Mouse (Mus musculus) adrenal gland, postnatal 36 days (tissue): ENCODE measurements around the gene Pitx2. TPM values are rescaled to one million over a fixed set of nuclear protein-coding genes. Genes with fewer than 3 reads are reported as not detected.

ENCODE experiments used
- DNase-seq, 2 experiments: peaks; one replicate each; pipeline ENCODE4 v3.0.0; 2021; ENCODE audit warnings: mixed read lengths in 1 of 2
- total RNA-seq, 2 experiments: library from RNA; stranded (reverse); gene quantifications; 2 replicates each; pipeline ENCODE4 v1.2.3; 2021

Gene Pitx2
- total RNA-seq, 2 experiments from 2014 or later = not detected

DNA sequence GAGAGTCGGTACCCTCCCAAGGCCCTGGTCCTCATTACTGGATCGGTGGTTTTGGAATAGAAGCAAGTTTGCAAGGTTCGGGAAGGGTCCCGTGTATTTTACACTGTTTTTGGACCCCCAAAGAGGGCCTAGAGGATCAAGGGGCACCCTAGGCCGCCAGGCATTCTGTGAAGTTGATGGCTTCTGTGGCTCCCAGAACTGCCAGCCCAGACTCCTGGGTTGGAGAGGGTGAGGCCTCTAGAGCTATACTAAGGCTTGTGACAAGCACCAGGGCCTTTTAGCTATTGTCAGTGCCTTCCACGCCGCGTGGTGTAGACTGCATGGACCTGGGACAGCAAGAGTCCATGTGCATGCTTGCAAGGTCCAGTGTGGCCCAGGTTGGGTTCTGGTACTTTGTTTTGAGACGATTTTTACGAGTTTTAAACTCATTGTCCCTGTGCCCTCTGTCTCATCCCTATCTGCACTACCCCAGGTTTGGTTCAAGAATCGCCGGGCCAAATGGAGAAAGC is 18.2 kb downstream of the Pitx2 start:
- DNase-seq = no peak

DNA sequence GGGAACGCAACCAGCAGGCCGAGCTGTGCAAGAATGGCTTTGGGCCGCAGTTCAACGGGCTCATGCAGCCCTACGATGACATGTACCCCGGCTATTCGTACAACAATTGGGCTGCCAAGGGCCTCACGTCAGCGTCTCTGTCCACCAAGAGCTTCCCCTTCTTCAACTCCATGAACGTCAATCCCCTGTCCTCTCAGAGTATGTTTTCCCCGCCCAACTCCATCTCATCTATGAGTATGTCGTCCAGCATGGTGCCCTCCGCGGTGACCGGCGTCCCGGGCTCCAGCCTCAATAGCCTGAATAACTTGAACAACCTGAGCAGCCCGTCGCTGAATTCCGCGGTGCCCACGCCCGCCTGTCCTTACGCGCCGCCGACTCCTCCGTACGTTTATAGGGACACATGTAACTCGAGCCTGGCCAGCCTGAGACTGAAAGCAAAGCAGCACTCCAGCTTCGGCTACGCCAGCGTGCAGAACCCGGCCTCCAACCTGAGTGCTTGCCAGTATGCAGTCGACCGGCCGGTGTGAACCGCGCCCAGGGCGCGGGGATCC is 18.8 kb downstream of the Pitx2 start:
- DNase-seq = no peak

DNA sequence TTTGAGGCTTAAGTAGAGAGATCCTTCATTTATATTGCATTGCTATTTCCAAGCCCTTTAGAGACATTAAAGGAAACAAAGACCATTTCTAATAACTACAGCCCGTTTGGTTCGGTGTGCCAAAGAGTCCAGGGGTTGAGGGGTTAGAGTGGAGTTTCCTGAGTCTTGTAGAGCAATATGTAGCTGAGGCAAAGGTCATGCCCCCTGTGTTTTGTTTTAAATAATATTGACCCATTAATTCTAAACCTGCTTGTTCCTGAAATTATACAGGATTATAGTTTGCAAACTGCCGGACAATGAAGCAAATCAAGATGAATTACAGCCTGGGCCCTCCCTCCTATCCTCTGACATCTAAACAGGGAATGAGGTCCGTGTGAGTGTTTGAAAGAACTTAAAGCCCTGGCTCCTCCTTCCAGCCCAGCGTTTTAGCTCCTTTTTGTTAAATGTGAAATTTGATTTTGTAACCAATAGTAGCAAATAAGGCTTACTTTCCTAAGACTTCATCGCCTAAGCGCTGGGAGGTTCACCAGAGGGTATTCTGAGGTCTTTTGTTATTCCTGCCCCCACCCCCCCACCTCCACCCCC is 20.5 kb downstream of the Pitx2 start:
- DNase-seq = no peak

DNA sequence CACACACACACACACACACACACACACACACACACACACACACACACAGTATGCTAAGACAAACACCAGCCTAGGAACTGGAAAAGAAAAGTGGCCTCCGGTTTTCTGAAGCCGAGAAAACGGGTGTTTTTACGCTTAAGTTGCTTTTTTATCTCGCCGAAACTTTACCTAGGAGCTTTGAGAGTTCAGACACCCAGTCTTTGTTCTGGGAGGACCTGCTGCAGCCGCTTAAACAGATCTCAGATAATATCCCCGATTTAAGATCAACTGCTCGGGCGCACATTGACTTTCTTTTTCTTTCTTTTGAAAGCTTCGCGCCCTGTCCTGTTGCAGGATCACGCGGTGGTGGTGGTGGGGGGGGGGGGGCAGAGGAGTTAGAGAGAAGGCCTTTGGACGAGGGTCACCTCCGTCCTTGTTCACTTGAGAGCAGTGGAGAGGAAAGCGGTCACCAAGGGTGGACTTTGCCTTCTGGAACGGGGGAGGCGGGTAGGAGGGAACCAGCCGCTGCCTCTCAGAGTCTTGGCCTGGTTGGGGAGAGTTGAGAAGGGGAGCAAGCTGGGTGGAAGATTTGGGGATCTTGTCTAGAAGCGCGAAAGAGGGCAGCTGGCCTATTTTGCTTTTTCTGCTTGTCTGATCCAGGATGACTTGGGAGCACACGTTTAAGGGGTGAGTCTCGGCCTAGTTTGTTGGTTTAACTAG is 21.2 kb downstream of the Pitx2 start:
- no peak for DNase-seq

DNA sequence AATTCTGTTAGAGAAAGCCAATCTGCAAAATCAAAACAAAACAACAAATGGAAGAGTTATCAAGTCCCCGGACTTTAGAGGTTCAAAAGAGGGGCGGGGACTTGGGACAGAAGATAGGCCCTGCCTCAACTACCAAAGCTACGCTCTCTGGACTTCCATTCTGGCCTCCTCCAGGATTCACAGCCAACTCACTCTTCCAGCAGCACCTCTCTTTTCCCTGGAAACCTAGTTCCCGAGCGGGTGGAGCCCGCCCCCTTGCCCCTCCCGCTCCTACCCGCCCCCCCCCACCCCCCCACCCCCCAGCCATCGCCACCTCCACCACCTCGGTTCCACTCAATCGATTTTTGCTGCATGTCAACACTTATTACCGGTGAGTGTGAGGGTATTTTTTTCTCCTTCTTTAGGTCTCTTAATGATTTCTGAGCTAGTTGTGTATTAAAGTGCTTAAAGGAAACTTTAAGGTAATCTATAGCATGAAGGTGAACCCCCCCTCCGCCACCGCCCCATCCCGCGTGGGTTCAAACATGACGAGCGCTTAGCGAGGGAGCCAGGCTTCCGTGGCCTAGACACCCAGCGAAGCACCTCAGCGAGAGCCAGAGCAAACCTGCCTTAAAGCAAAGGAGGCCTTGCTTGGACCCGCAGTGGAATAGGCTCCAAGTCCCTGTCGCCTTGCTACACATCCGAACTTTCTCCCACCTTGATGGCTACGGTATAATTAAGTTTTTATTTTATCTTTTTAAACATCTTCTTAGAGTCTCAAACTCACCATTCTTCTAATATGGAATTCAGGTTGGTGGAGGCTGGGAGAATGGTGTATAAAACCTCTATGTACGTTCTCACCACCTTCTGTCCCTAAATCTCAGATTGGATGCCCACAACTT is 21.9 kb downstream of the Pitx2 start:
- no peak for DNase-seq

DNA sequence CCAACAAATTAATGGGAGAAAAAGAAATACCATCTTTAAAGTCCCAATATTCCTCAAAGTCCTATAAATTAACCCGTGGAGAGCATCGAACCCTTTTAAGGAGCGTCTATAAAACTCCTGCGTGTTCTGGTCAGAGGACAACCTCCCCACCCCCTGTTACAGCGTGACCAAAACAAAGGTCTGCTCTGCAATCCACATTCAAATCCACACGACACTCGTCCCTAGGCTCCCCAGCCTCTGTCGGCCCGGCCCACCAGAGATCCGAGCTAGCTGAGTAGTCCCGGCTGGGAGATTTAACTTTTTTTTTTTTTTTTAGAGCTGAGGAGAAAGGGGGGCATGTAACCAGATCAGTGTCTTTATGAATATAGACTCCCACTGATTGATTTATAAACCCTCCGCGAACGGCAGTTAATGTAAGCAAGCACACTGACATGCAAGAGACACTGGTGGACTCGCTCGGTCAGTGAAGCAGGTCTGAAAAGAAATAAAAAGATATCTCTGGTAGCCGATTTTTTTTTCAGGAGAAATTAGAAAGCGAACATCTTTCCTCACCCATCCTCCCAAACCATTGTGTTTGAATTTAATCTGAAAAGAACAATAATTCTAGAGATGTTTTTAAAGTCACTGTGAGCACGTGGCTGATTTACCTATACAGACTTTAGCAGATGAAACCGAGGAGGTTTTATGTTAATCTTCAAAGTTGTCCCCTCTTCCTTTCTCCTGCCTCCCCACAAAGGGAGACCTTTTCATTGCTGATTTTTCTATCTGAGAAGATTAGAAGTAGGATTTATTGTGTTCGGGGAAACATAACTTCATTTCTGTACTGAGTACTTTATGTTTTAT is 23.0 kb downstream of the Pitx2 start:
- DNase-seq = no peak

DNA sequence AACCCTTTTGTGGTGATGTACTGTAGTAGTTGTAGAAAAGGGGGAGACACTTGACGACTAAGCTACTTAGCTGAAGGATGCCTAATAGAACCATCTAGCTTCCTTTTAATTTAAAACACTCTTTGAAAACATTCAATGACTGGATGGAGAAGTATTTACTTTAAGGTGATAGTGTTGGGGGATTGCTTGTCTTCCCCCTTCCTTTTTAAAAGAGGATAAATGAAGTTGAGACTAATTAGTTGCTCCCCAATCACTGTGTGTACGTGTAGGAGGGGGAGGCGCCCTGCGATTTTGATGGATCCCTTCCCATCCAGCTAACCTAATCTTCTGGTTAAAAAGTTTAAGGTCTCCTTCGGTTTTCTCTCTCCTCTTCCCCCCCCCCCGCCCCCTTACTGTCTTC is 23.7 kb downstream of the Pitx2 start:
- no peak for DNase-seq

DNA sequence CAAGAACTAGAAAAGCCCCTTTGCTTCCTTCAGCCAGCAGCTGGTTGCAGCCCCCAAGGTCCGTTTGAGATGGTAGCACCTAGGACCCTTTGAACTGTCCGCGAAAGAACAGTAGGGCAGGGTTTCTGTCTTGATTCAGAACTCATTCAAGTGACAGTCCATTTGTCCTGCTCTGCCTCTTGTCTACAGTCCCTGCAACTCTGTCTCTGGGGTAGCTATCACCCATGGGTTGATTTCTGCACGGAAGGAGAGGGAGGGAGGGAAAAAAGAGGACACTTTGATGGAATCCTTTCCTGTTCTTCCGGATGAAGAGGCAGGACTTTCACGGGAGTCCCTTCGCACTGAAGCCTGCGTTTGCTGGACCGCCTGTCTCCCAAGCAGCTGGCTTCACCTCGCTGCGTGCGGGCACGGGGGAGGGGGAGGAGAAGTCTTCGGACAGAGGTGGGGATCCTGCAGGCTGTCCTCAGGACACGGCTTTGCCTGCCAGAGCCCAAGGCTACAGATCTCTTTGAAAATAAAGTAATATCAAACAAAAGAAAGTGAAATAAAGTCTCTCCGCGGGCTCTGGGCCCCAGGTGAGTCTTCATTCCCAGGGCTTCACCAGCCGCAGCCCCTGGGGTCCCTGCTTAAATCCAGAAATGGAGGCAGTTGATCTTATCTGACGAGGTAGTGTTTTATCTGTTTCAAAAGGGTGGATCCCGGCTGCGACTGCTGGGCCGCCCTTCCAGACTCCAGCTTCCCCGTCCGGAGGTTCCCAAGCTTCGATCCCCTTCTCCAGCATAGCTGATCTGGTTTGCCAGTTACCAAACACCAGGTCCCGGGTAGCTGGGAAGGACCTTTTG is 24.5 kb downstream of the Pitx2 start:
- no peak for DNase-seq

DNA sequence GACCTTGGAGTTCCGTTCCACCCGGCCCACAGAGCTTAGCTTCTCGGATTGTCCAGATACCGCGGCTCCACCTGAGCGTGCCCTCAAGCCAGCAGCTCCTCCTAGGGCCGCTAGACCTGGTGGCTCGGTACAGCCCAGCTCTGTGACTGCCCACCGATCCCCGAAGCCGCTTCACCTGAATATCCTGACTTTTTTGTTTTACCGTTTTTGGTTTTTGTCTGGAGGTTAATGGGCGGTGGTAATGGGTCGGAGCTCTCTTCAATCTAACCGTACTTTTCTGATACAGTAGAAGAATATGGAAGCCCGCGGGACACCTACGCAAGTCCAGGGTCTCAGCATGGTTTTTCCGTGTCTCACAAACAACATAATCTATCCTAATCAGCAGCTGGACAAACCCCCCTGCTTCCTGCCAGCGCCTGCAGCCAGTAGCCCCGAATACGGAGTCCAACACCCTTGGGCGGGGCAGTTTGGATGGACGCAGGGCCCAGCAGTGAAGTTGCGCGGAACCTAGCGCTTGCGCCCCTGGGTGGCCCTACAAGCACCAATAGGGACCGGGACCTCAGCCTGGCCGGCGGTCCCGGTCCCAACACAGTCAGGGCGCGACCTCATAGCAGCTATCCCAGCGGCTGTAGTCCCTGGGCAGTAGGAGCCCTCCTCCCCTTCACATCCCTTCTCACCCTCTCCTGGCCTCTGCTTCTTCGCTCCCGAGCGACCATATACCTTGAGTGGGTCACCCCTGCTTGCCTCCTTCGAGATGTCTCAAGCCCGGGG is 25.3 kb downstream of the Pitx2 start:
- no peak for DNase-seq

DNA sequence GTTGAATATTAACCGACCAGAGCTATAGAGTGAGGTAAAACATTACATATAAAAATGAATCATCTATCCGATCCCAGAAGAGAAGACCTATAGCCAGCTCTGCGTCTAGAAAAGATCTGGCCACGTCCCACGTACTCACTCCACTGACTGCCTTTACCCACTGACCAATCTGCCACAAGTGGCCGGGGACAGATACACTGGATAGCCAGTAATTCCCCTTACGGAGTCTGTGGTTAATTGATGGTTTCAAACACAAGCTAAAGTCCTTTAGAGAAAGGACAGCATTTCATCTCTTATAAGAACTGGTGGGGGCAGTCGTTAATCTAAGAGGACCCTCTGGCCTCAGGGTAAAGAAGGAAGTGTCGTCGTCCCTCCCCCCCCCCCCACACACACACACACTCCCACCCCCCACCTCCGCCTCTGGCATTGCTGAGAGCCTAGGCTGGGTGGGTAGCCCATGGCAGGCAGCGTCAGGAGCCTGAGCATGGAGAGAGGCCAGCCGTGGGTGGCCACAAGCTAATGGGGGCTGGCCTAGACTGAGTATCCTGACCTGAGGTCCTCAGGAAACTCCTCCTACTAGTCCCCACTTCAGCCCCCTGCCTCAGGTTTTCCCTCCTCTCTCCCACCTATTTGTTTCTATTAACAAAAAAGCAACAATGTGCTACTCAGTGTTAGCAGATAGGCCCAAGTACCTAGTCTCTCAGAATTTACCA is 26.1 kb downstream of the Pitx2 start:
- DNase-seq = no peak

DNA sequence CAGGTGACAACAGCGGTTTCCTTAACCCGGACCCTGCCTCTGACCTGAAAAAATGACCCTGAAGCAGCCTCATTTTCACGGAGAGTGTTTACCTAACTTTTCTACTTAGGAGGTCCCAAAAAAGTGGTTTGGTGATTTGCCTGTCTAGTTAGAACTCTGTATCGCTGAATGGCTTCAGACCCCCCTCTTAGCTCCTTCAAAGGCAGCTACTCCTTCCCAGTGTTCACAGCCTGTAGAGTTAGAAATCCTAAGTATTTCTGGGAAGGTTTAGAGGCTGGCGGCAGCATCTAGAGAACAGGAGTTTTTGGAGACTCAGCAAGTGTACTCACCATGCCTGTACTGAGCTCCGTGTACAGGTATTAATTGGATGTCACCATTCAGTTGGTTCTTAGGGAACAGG is 27.0 kb downstream of the Pitx2 start:
- DNase-seq = no peak

DNA sequence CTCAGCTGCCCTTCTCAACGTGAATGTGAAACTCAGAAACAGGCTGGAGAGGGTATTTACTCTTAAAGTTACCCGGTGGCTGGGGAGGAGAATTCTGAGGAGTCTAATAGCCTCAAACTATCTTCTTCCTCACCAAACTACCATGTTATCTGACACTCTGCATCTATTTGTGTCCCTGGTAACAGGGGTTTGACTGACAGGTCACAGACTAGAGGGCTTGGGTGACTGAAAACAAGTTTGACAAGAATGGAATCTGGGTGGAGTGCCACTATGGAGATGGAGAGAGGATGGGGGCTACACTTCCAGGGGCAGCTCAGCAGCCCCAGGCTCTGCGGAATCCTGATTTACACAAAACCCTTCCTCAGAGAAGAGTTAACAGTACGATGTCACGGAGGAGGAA is 27.7 kb downstream of the Pitx2 start:
- no peak for DNase-seq

DNA sequence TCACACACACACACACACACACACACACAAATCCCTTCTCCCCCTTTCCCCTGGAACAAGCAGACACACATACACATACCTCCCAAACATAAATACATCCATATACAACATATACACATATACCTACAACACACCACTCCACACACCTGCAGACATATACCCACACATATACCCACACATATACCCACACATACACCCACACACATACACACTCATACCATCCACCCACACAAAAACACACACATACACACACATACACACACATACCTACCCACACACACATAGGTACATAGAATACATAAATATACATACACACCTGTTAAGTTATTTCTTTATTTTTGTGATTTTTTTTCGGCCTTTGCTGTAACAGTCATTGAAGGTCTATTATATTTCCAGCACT is 38.3 kb downstream of the Pitx2 start:
- no peak for DNase-seq

DNA sequence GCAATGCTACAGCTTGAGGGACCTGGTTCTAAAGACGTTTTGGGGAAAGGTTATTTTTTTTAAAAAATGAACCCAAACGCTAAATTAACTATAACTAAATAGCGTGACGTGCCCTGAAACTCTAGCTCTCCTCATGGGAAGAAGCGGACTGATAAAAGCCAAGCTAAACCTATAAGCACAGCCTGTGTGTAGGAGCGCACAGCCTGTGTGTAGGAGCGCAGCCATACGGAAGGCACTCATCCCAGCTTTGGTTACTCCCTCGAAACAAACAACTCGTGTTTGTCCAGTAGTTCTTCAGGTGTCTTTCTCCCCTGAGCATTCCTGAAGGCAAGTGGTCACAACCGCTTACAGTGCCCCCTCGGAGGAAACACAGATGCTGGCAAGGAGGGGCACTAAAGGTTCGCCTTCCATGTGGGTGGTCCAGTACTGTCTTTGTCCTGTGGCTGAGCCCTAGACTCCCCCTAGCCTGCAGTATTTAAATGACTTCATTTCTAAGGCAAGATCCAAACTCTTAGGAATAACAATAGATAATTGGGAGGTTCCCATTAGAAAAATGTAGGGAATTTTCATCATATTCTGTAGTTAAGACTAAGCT is 39.1 kb downstream of the Pitx2 start:
- no peak for DNase-seq

DNA sequence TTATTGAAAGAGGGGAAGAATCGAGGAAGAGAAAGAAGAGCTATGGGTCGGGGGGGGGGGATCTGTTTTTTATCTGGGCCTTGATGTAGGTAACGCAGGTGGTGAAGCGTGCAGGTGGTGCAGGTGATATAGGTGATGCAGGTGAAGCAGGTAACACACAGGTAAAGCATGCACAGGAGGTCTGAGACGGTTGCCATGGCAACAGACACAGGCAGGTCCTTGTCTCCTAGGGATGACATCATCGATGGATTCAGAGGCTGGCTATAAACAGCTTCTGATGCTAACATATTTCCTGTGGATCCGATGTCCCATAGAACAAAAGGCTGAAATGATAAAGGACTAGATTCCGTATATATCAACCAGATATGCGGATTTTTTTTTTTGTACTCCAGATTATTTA is 51.3 kb downstream of the Pitx2 start:
- no peak for DNase-seq

DNA sequence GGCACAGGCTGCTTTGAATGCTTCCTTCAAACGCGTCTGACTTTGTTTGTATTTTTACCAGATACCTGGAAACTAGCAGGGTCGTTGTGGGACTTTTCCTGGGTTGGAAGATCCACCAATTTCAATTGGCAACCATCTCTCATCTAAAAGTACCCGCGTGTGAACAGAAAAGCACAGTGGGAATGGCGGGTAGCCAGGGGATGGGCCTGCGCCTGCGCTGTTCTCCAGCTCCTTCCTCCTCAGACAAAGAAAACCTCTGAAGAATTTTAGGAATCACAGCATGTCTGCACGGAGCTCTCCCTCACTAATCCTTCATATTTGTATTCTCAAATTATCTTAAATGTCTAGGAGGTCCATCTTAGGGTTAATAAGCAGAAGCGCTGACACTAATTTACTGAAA is 54.6 kb downstream of the Pitx2 start:
- no peak for DNase-seq

DNA sequence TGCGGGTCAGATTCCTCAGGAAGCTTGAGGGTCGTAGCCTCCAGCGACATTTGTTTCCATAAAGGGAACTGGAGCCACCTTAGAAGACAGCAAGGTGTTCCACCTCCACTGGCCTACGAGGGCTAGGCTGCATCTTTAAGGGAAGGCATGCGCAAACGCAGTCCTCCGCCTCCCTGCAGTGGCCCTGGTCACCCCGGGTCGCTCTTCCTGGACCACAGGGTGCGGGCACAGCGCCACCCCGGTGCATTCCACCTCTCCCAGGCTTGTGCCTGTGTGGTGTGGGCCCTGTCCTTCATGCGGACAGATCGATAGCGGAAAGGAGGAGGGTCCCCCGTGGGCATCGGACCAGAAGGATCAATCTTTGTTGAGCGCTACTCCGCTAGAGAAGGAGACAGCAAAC is 56.6 kb downstream of the Pitx2 start:
- DNase-seq = peak in 1 of 2 experiments; percentile 1

DNA sequence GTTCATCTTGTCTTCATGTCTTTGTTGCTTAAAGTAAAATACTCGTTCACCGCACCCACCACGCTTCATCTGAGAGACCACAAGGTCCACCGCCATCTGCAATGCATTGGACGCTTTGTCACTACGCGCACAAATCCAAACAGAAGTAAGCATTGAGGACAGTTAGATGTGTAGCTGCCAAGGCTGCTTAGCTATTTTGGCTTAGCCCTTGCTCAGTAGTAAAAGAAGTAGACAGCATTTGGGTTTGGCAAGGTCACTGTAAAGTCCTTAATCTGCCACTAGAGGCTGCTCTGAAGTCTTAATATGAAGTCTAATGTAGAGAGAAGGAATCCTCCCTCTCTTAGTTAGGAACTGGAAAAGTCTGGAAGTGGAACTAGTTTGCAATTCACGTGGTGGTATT is 57.1 kb downstream of the Pitx2 start:
- peak; percentile 8 to 9 for DNase-seq

DNA sequence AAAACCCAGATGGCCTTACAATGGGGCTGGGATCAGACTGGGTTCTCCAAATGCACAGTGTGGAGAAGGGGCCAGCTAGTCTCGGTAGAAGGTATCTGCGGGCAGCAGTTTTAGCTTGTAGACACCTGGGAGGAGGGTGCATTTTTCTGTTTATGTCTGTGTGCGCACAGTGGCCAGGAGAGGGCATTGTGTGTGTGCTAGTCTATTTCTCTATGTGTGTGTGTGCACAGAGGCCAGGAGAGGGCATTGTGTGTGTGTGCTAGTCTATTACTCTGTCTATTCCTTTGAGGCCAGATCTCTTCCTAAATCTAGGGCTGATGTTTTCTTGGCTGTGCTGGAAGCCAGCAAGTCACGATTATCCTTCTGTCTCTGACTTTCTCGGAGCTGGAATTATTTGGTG is 58.8 kb downstream of the Pitx2 start:
- DNase-seq = no peak
